Mouse (Mus musculus) bone marrow macrophage, adult 2 months (primary cell): ENCODE data around the gene Fah.

Experiments used
- CTCF ChIP-seq: IDR thresholded peaks from 2 replicates; pipeline ENCODE4 v1.5.1; 2012; ENCODE audit warnings: low read depth, mild to moderate bottlenecking, low read length, moderate library complexity
- POLR2A ChIP-seq: IDR thresholded peaks from 2 replicates; pipeline ENCODE4 v1.6.1; 2012; ENCODE audit warnings: mild to moderate bottlenecking, low read depth, low read length, borderline replicate concordance

DNA sequence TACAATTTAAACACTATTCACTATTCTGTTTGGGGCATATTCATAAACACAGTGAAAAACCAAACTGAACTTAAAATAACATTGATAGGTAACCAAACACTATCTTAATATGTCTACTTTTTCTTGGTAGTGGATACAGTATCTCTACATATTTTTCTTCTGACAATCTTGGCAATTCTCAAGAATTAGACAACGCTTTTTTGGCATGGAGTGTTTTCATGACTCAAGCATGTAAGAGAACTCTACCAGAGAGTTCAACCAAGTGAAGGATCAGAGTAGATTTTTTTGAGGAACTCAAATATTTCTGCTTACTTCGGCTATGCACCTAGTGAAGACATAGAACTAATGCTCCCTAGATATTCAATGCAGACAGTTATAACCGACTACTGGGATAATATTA lies 14.4 kb upstream of the Fah start:
- TF ChIP-seq CTCF (no peak), POLR2A (no peak)
